Mouse (Mus musculus): ENCODE results near the gene Numb. TPM values are rescaled to one million over a fixed set of nuclear protein-coding genes. Genes with fewer than 3 reads are reported as not detected.
"Not testable (repeated sequence)": the region's sequence is repeated elsewhere in the genome, so short reads cannot be mapped to it uniquely, and the experiment has no call there.

The Numb gene
- polyA plus RNA-seq, 1 experiment from 2014 or later, result 14.9 TPM

GRCm38 (mm10) chr12:83916884-83917283 is 4.8 kb downstream of the Numb start:
- no peak for ATAC-seq (ENCODE audit: low FRiP score)
- Histone ChIP-seq H3K4me1 (peaks cover 17% of the 10 kb centered on the region), H3K27ac (replicated peaks) (no peak overlapping the region), H3K36me3 (no peaks in the 10 kb centered on the region), H3K9ac (replicated peaks) (no peak overlapping the region), H3K4me2 (no peak overlapping the region), H3K9me3 (replicated peaks) (no peaks in the 10 kb centered on the region), H3K27me3 (replicated peaks) (no peaks in the 10 kb centered on the region), H3K4me3 (replicated peaks) (no peak overlapping the region)
- WGBS, result 80% methylated on average over 9 of the region's 9 CpGs

GRCm38 (mm10) chr12:83914797-83915196 is 6.9 kb downstream of the Numb start:
- WGBS, result 88% methylated on average over 1 of the region's 1 CpGs
- H3K9ac ChIP-seq (replicated peaks), result no peak overlapping the region
- no peak overlapping the region for H3K27ac ChIP-seq (replicated peaks)
- no peaks in the 10 kb centered on the region for H3K27me3 ChIP-seq (replicated peaks)
- peaks cover 6% of the 10 kb centered on the region; the same call in 1 of the 2 replicates for H3K4me1 ChIP-seq
- ATAC-seq (ENCODE audit: low FRiP score), result no peak
- H3K4me2 ChIP-seq, result no peak overlapping the region
- H3K4me3 ChIP-seq (replicated peaks), result no peak overlapping the region
- H3K36me3 ChIP-seq, result no peaks in the 10 kb centered on the region
- no peaks in the 10 kb centered on the region for H3K9me3 ChIP-seq (replicated peaks)

GRCm38 (mm10) chr12:83914202-83914740 is 7.5 kb downstream of the Numb start:
- no peaks in the 10 kb centered on the region for H3K9me3 ChIP-seq (replicated peaks)
- H3K9ac ChIP-seq (replicated peaks), result no peak overlapping the region
- no peak overlapping the region for H3K27ac ChIP-seq (replicated peaks)
- H3K4me2 ChIP-seq, result no peak overlapping the region
- no peak for ATAC-seq (ENCODE audit: low FRiP score)
- 0 out of 2 replicates have a peak, but pooled peaks cover 2% of the 10 kb centered on the region for H3K4me1 ChIP-seq
- H3K36me3 ChIP-seq, result no peaks in the 10 kb centered on the region
- WGBS, result 92% methylated on average over 4 of the region's 4 CpGs
- H3K4me3 ChIP-seq (replicated peaks), result no peak overlapping the region
- H3K27me3 ChIP-seq (replicated peaks), result no peaks in the 10 kb centered on the region

GRCm38 (mm10) chr12:83910451-83910850 is 11.3 kb downstream of the Numb start:
- ATAC-seq (ENCODE audit: low FRiP score), result no peak
- no peak overlapping the region for H3K4me3 ChIP-seq (replicated peaks)
- H3K27ac ChIP-seq (replicated peaks), result no peak overlapping the region
- H3K9me3 ChIP-seq (replicated peaks), result no peaks in the 10 kb centered on the region
- H3K36me3 ChIP-seq, result no peaks in the 10 kb centered on the region
- H3K4me1 ChIP-seq, result no peaks in the 10 kb centered on the region
- H3K9ac ChIP-seq (replicated peaks), result no peak overlapping the region
- no peak overlapping the region for H3K4me2 ChIP-seq
- H3K27me3 ChIP-seq (replicated peaks), result no peaks in the 10 kb centered on the region
- 94% methylated on average over 2 of the region's 2 CpGs for WGBS

GRCm38 (mm10) chr12:83892926-83893325 is 28.8 kb downstream of the Numb start:
- H3K9ac ChIP-seq (replicated peaks), result no peak overlapping the region
- H3K4me2 ChIP-seq, result no peak overlapping the region
- H3K4me3 ChIP-seq (replicated peaks), result no peak overlapping the region
- no peak overlapping the region for H3K27ac ChIP-seq (replicated peaks)
- no peak for ATAC-seq (ENCODE audit: low FRiP score)
- H3K9me3 ChIP-seq (replicated peaks), result no peaks in the 10 kb centered on the region
- H3K36me3 ChIP-seq, result no peaks in the 10 kb centered on the region
- no peaks in the 10 kb centered on the region for H3K4me1 ChIP-seq
- H3K27me3 ChIP-seq (replicated peaks), result no peaks in the 10 kb centered on the region
- WGBS, result 96% methylated on average over 1 of the region's 1 CpGs

GRCm38 (mm10) chr12:83891278-83891677 is 30.5 kb downstream of the Numb start:
- Histone ChIP-seq H3K4me3 (replicated peaks) (no peak overlapping the region), H3K4me2 (no peak overlapping the region), H3K4me1 (no peaks in the 10 kb centered on the region), H3K36me3 (no peaks in the 10 kb centered on the region), H3K27ac (replicated peaks) (no peak overlapping the region), H3K9ac (replicated peaks) (no peak overlapping the region), H3K9me3 (replicated peaks) (no peaks in the 10 kb centered on the region), H3K27me3 (replicated peaks) (no peaks in the 10 kb centered on the region)
- no peak for ATAC-seq (ENCODE audit: low FRiP score)
- 87% methylated on average over 2 of the region's 2 CpGs for WGBS

GRCm38 (mm10) chr12:83889128-83889527 is 32.6 kb downstream of the Numb start:
- no peak for ATAC-seq (ENCODE audit: low FRiP score)
- H3K4me3 ChIP-seq (replicated peaks), result no peak overlapping the region
- no peak overlapping the region for H3K4me2 ChIP-seq
- no peaks in the 10 kb centered on the region for H3K36me3 ChIP-seq
- H3K4me1 ChIP-seq, result no peaks in the 10 kb centered on the region
- no peaks in the 10 kb centered on the region for H3K27me3 ChIP-seq (replicated peaks)
- H3K9ac ChIP-seq (replicated peaks), result no peak overlapping the region
- no peak overlapping the region for H3K27ac ChIP-seq (replicated peaks)
- no peaks in the 10 kb centered on the region for H3K9me3 ChIP-seq (replicated peaks)
- 95% methylated on average over 1 of the region's 1 CpGs for WGBS

GRCm38 (mm10) chr12:83885516-83886285 is 36.0 kb downstream of the Numb start:
- Histone ChIP-seq H3K4me1 (0 out of 2 replicates have a peak, but pooled peaks cover 2% of the 10 kb centered on the region), H3K4me2 (no peak overlapping the region), H3K36me3 (no peaks in the 10 kb centered on the region), H3K27ac (replicated peaks) (no peak overlapping the region), H3K27me3 (replicated peaks) (no peaks in the 10 kb centered on the region), H3K9me3 (replicated peaks) (no peaks in the 10 kb centered on the region), H3K4me3 (replicated peaks) (no peak overlapping the region), H3K9ac (replicated peaks) (no peak overlapping the region)
- ATAC-seq (ENCODE audit: low FRiP score), result no peak
- 94% methylated on average over 7 of the region's 7 CpGs for WGBS

GRCm38 (mm10) chr12:83885065-83885464 is 36.7 kb downstream of the Numb start:
- H3K9me3 ChIP-seq (replicated peaks); H3K4me1 ChIP-seq; H3K27me3 ChIP-seq (replicated peaks); ATAC-seq (ENCODE audit: low FRiP score); H3K9ac ChIP-seq (replicated peaks); H3K4me2 ChIP-seq; H3K4me3 ChIP-seq (replicated peaks); H3K27ac ChIP-seq (replicated peaks); H3K36me3 ChIP-seq: not testable (repeated sequence)
- 99% methylated on average over 5 of the region's 5 CpGs for WGBS

- H3K9me3 ChIP-seq (replicated peaks), result no peaks in the 10 kb centered on the region
- no peak overlapping the region for H3K9ac ChIP-seq (replicated peaks)
- no peak overlapping the region for H3K4me2 ChIP-seq
- 95% methylated on average over 7 of the region's 7 CpGs for WGBS
- H3K27ac ChIP-seq (replicated peaks), result no peak overlapping the region
- H3K27me3 ChIP-seq (replicated peaks), result no peaks in the 10 kb centered on the region
- H3K4me1 ChIP-seq, result 0 out of 2 replicates have a peak, but pooled peaks cover 2% of the 10 kb centered on the region
- ATAC-seq (ENCODE audit: low FRiP score), result no peak
- no peaks in the 10 kb centered on the region for H3K36me3 ChIP-seq
- no peak overlapping the region for H3K4me3 ChIP-seq (replicated peaks)
Measured at GRCm38 (mm10) chr12:83882503-83882902, 39.2 kb downstream of the Numb start.

GRCm38 (mm10) chr12:83882088-83882487 is 39.6 kb downstream of the Numb start:
- H3K27ac ChIP-seq (replicated peaks), result no peak overlapping the region
- no peaks in the 10 kb centered on the region for H3K9me3 ChIP-seq (replicated peaks)
- 99% methylated on average over 3 of the region's 3 CpGs for WGBS
- no peaks in the 10 kb centered on the region for H3K27me3 ChIP-seq (replicated peaks)
- H3K4me2 ChIP-seq, result no peak overlapping the region
- H3K4me1 ChIP-seq, result 0 out of 2 replicates have a peak, but pooled peaks cover 2% of the 10 kb centered on the region
- H3K9ac ChIP-seq (replicated peaks), result no peak overlapping the region
- H3K4me3 ChIP-seq (replicated peaks), result no peak overlapping the region
- no peak for ATAC-seq (ENCODE audit: low FRiP score)
- no peaks in the 10 kb centered on the region for H3K36me3 ChIP-seq

GRCm38 (mm10) chr12:83880913-83881312 is 40.8 kb downstream of the Numb start:
- WGBS, result 61% methylated on average over 2 of the region's 2 CpGs
- H3K4me2 ChIP-seq, result no peak overlapping the region
- H3K9ac ChIP-seq (replicated peaks), result no peak overlapping the region
- H3K9me3 ChIP-seq (replicated peaks), result no peaks in the 10 kb centered on the region
- 0 out of 2 replicates have a peak, but pooled peaks cover 2% of the 10 kb centered on the region for H3K4me1 ChIP-seq
- H3K27ac ChIP-seq (replicated peaks), result no peak overlapping the region
- H3K36me3 ChIP-seq, result no peaks in the 10 kb centered on the region
- ATAC-seq (ENCODE audit: low FRiP score), result no peak
- no peaks in the 10 kb centered on the region for H3K27me3 ChIP-seq (replicated peaks)
- no peak overlapping the region for H3K4me3 ChIP-seq (replicated peaks)

Data from neural tube, embryonic 15.5 days (tissue).